Mouse (Mus musculus) liver, embryonic 14.5 days (tissue): ENCODE measurements at regions not wholly inside any gene's neighbourhood (a gene's known extent, or its start where the extent isn't known, plus 50 kb on each side); places are given as distances from the start of the nearest gene placed in this dataset.

Source experiments
- CTCF ChIP-seq: IDR thresholded peaks from 2 replicates; pipeline ENCODE4 v1.5.1; 2016; ENCODE audit warnings: antibody characterized with exemption, low read depth, control low read depth
- EP300 ChIP-seq: IDR thresholded peaks from 2 replicates; pipeline ENCODE4 v1.6.1; 2016; ENCODE audit warnings: antibody characterized with exemption, low read depth

DNA sequence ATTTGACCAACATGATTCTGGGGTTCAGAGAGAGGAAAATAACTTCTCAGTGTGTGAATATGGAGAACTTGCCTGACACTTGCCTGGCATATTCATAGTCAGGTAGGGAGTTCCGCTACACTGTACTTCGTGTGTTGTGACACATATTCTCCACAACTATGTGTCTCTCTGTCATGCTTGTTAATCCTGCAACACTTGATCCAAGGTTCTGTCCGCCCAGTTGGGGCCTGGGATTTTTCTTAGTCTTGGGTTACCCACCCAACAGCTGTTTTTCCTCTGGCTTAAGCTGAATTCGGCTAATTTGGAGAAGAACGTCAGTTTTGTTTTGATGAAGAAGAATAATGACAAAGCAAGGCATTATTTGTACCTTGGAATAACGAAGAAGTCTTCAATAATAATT is 168.8 kb upstream of the Tnp1 start:
- TF ChIP-seq CTCF (no peak), EP300 (no peak)
